Mouse (Mus musculus) ES-Bruce4 (cell line): Measurements from ENCODE around the gene Exph5.

Experiments used
- CTCF ChIP-seq: IDR thresholded peaks from one replicate; pipeline ENCODE4 v1.8.1; 2011; ENCODE audit warnings: low read depth, low read length
- POLR2A ChIP-seq: IDR thresholded peaks from one replicate; pipeline ENCODE4 v1.8.1; 2011; ENCODE audit warnings: low read length; ENCODE audit not compliant: insufficient read depth

DNA sequence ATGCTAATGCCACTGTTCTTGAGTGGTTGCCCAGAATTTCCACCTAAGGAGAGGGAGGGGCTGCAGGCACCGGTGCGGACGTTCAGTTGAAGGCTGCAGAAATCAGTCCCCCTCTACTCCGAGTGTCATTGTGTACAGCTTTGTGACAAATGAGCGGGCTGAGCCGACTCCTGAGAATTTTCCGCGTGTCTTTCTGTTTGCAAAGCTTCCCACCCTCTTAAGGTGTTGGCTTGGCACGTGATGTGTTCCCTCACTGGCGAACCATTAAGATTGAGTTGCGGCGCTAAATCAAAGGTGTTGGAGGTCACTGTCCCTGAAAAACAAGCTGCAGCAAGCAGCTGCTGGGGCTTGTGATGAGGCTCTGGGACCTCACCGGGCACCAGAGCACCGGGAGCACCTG is 39.5 kb downstream of the Exph5 start:
- TF ChIP-seq POLR2A (no peak), CTCF (no peak)
